30 mouse cellular contexts compared by ENCODE assay signal in the genomic region with DNA sequence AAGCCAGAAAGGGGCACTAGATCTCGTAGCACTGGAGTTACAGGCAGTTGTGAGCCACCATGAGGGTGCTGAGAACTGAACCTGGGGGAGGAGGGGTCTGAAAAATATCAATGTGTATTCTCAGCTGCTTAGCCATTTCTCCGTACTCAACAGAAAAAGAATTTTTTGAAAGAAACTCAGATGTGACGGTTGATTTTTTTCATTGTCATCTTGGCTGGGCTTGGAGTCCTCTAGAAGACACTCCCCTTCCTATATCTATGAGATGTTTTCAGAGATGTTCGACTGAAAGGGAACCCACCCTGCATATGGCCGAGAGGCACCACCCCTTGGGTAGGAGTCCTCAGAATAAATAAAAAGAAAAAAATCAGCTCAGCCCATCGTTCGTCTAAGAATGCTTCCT.
A peak's percentile ranks its signal among the peaks of the same experiment; 100 is the strongest.
DNase-seq lines count a peak whose midpoint lies in the region; ATAC-seq lines count a peak whose summit lies in the region.
"Had no signal": no experiment of that assay in that cellular context is flagged by ENCODE, and none has a peak within 500 bp of the region (broad histone marks: within the 10 kb centered on the region; RNA-seq: fewer than 3 reads in every experiment).

No protein-coding gene starts in this region.

- 75% methylated on average over 7 of the region's 7 CpGs for WGBS in heart, embryonic 10.5 days
- WGBS in intestine, embryonic 16.5 days = 63% methylated on average over 7 of the region's 7 CpGs
- 72% methylated on average over 7 of the region's 7 CpGs for WGBS in intestine, embryonic 15.5 days
- 72% methylated on average over 7 of the region's 7 CpGs for WGBS in embryonic facial prominence, embryonic 12.5 days
- 65% methylated on average over 7 of the region's 7 CpGs for WGBS in macrophage (ENCODE audit: missing documents)
- 82% methylated on average over 7 of the region's 7 CpGs for WGBS in forebrain, embryonic 15.5 days

- peak overlapping the region; percentile 42; the same call in 1 of the 2 replicates for H3K27ac ChIP-seq in heart, embryonic 10.5 days
- H3K27ac ChIP-seq in intestine, embryonic 16.5 days (ENCODE audit: low read length) = 0 out of 2 replicates have a peak overlapping the region, but pooled peaks have one; percentile 7
- no peak overlapping the region for H3K27ac ChIP-seq in intestine, embryonic 15.5 days
- 0 out of 2 replicates have a peak overlapping the region, but pooled peaks have one; percentile 52 for H3K27ac ChIP-seq in embryonic facial prominence, embryonic 12.5 days
- H3K27ac ChIP-seq in macrophage = peak overlapping the region; percentile 99
- H3K27ac ChIP-seq in forebrain, embryonic 15.5 days (replicated peaks) = no peak overlapping the region
- H3K27ac ChIP-seq: forebrain, embryonic 13.5 days; liver, embryonic 12.5 days; midbrain, embryonic 13.5 days; neural tube, embryonic 13.5 days had no signal

- no peaks in the 10 kb centered on the region for H3K36me3 ChIP-seq in heart, embryonic 10.5 days
- H3K36me3 ChIP-seq in intestine, embryonic 16.5 days (ENCODE audit: control insufficient read depth, insufficient read depth, low read length) = no peaks in the 10 kb centered on the region
- no peaks in the 10 kb centered on the region for H3K36me3 ChIP-seq in intestine, embryonic 15.5 days
- no peaks in the 10 kb centered on the region for H3K36me3 ChIP-seq in embryonic facial prominence, embryonic 12.5 days
- H3K36me3 ChIP-seq in macrophage (ENCODE audit: inconsistent target) = no peaks in the 10 kb centered on the region
- H3K36me3 ChIP-seq in forebrain, embryonic 15.5 days = no peaks in the 10 kb centered on the region
- H3K36me3 ChIP-seq: G1E; kidney, embryonic 15.5 days; liver, embryonic 12.5 days; midbrain, embryonic 13.5 days; neural tube, embryonic 13.5 days; stomach, embryonic 15.5 days had no signal

- H3K27me3 ChIP-seq in heart, embryonic 10.5 days (ENCODE audit: insufficient read depth, poor library complexity, severe bottlenecking) = no peaks in the 10 kb centered on the region
- H3K27me3 ChIP-seq in intestine, embryonic 16.5 days (replicated peaks; ENCODE audit: control insufficient read depth, insufficient read depth, low read length) = no peaks in the 10 kb centered on the region
- no peaks in the 10 kb centered on the region for H3K27me3 ChIP-seq in intestine, embryonic 15.5 days (replicated peaks)
- H3K27me3 ChIP-seq in embryonic facial prominence, embryonic 12.5 days = no peaks in the 10 kb centered on the region
- no peaks in the 10 kb centered on the region for H3K27me3 ChIP-seq in forebrain, embryonic 15.5 days
- H3K27me3 ChIP-seq: forebrain, embryonic 13.5 days; kidney, embryonic 15.5 days; liver, embryonic 12.5 days; midbrain, embryonic 13.5 days; neural tube, embryonic 13.5 days; Patski; stomach, embryonic 15.5 days had no signal

- no peak for ATAC-seq in intestine, embryonic 16.5 days
- ATAC-seq in intestine, embryonic 15.5 days = no peak
- ATAC-seq in embryonic facial prominence, embryonic 12.5 days (ENCODE audit: insufficient number of reproducible peaks, insufficient read depth, low FRiP score, low TSS enrichment) = no peak
- no peak for ATAC-seq in forebrain, embryonic 15.5 days (replicated peaks)
- ATAC-seq: forebrain, embryonic 13.5 days; hindbrain, embryonic 16.5 days; liver, embryonic 12.5 days; liver, postnatal 0 days; lung, postnatal 0 days; midbrain, embryonic 13.5 days; Patski had no signal

- H3K9me3 ChIP-seq in heart, embryonic 10.5 days = no peaks in the 10 kb centered on the region
- no peaks in the 10 kb centered on the region for H3K9me3 ChIP-seq in intestine, embryonic 16.5 days (ENCODE audit: control insufficient read depth, low read length)
- no peaks in the 10 kb centered on the region for H3K9me3 ChIP-seq in intestine, embryonic 15.5 days
- no peaks in the 10 kb centered on the region for H3K9me3 ChIP-seq in embryonic facial prominence, embryonic 12.5 days
- no peaks in the 10 kb centered on the region for H3K9me3 ChIP-seq in forebrain, embryonic 15.5 days
- H3K9me3 ChIP-seq: forebrain, embryonic 13.5 days; G1E; kidney, embryonic 15.5 days; liver, embryonic 12.5 days; midbrain, embryonic 13.5 days; neural tube, embryonic 13.5 days; stomach, embryonic 15.5 days had no signal

- peaks cover 75% of the 10 kb centered on the region for H3K4me1 ChIP-seq in heart, embryonic 10.5 days
- peaks cover 60% of the 10 kb centered on the region for H3K4me1 ChIP-seq in intestine, embryonic 16.5 days (ENCODE audit: control insufficient read depth, insufficient read depth, low read length)
- peaks cover 64% of the 10 kb centered on the region for H3K4me1 ChIP-seq in intestine, embryonic 15.5 days (replicated peaks)
- peaks cover 68% of the 10 kb centered on the region for H3K4me1 ChIP-seq in embryonic facial prominence, embryonic 12.5 days
- peaks cover 39% of the 10 kb centered on the region for H3K4me1 ChIP-seq in forebrain, embryonic 15.5 days

- H3K4me2 ChIP-seq in intestine, embryonic 16.5 days (ENCODE audit: low read depth, low read length) = no peak overlapping the region
- no peak overlapping the region for H3K4me2 ChIP-seq in intestine, embryonic 15.5 days (replicated peaks)
- no peak overlapping the region for H3K4me2 ChIP-seq in embryonic facial prominence, embryonic 12.5 days (replicated peaks)
- H3K4me2 ChIP-seq in forebrain, embryonic 15.5 days (replicated peaks) = no peak overlapping the region
- H3K4me2 ChIP-seq: forebrain, embryonic 13.5 days; kidney, embryonic 15.5 days; liver, embryonic 12.5 days; midbrain, embryonic 13.5 days; neural tube, embryonic 13.5 days; stomach, embryonic 15.5 days had no signal

- no peak for DNase-seq in heart, embryonic 10.5 days (ENCODE audit: low spot score)
- no peak for DNase-seq in heart, postnatal 25 days (ENCODE audit: low spot score)
- DNase-seq: adrenal gland, postnatal 14 days; cerebellum, adult 11-12 months; cerebellum, adult 9-11 months; gastrocnemius, postnatal 36 days; heart, adult 2 months; heart, postnatal 10 days; kidney, adult 11 months; kidney, postnatal 25 days; liver, postnatal 0 days; lung, postnatal 4 days; right cerebral cortex, postnatal 14 days; thymus, postnatal 36 days had no signal

- intact Hi-C loops in heart, postnatal 25 days (cut with DNase I) = no loop called here

- H3K4me3 ChIP-seq in heart, embryonic 10.5 days = no peak overlapping the region
- H3K4me3 ChIP-seq in intestine, embryonic 16.5 days (ENCODE audit: low read length) = no peak overlapping the region
- no peak overlapping the region for H3K4me3 ChIP-seq in intestine, embryonic 15.5 days (replicated peaks)
- H3K4me3 ChIP-seq in embryonic facial prominence, embryonic 12.5 days = no peak overlapping the region
- H3K4me3 ChIP-seq in macrophage (ENCODE audit: inconsistent target) = no peak overlapping the region
- no peak overlapping the region for H3K4me3 ChIP-seq in forebrain, embryonic 15.5 days
- H3K4me3 ChIP-seq: forebrain, embryonic 13.5 days; heart, adult 2 months; kidney, embryonic 15.5 days; left cerebral cortex, adult 2 months; liver, embryonic 12.5 days; midbrain, embryonic 13.5 days; neural tube, embryonic 13.5 days; stomach, embryonic 15.5 days had no signal

- H3K9ac ChIP-seq in intestine, embryonic 16.5 days (ENCODE audit: low read depth, low read length) = no peak overlapping the region
- H3K9ac ChIP-seq in intestine, embryonic 15.5 days = no peak overlapping the region
- H3K9ac ChIP-seq in embryonic facial prominence, embryonic 12.5 days = no peak overlapping the region
- H3K9ac ChIP-seq in forebrain, embryonic 15.5 days (replicated peaks) = no peak overlapping the region
- H3K9ac ChIP-seq: forebrain, embryonic 13.5 days; kidney, embryonic 15.5 days; liver, embryonic 12.5 days; liver, postnatal 0 days; midbrain, embryonic 13.5 days; neural tube, embryonic 13.5 days; stomach, embryonic 15.5 days had no signal

- no peaks in the 10 kb centered on the region for H3K79me2 ChIP-seq in macrophage (ENCODE audit: inconsistent target)

Comparison
In these comparisons a context has a peak if more than half of its experiments do, and no peak if none do; other contexts are left out.
1. H3K27ac ChIP-seq: peak in heart, embryonic 10.5 days (single experiment), intestine, embryonic 16.5 days (single experiment), embryonic facial prominence, embryonic 12.5 days (single experiment) and macrophage (single experiment); none in intestine, embryonic 15.5 days (single experiment) and forebrain, embryonic 15.5 days (single experiment).